Comparison of ENCODE assay signal across 9 mouse cellular contexts in genomic region chr17:31827206-31827605, GRCm38 (mm10). TPM values are rescaled to one million over a fixed set of nuclear protein-coding genes. Genes with fewer than 3 reads are reported as not detected.
DNase-seq lines count a peak whose midpoint lies in the region; ATAC-seq lines count a peak whose summit lies in the region.
"Had no signal": no experiment of that assay in that cellular context is flagged by ENCODE, and none has a peak within 500 bp of the region (broad histone marks: within the 10 kb centered on the region; RNA-seq: fewer than 3 reads in every experiment).

No protein-coding gene starts in this region.

- peak; percentile 90 for ATAC-seq in lung, embryonic 16.5 days (ENCODE audit: low read depth)
- no peak for ATAC-seq in frontal cortex, adult (ENCODE audit: low TSS enrichment)

- no peaks in the 10 kb centered on the region for H3K27me3 ChIP-seq in lung, embryonic 16.5 days (ENCODE audit: control insufficient read depth, insufficient read depth, low read depth, low read length)

- DNase-seq in cerebellum, postnatal 14 days = peak; percentile 20 to 59
- DNase-seq in cerebellum, adult 9-11 months = no peak
- DNase-seq in adrenal gland, postnatal 25 days = peak; percentile 65
- DNase-seq in heart, adult 8-10 months (ENCODE audit: low spot score) = peak; percentile 68
- peak; percentile 70 for DNase-seq in kidney, adult 18-20 months
- DNase-seq in embryo, embryonic 10 days (ENCODE audit: low spot score) = no peak

- H3K27ac ChIP-seq in lung, embryonic 16.5 days (ENCODE audit: low read length) = peak overlapping the region; percentile 94

- peaks cover 31% of the 10 kb centered on the region for H3K4me1 ChIP-seq in lung, embryonic 16.5 days (replicated peaks; ENCODE audit: control insufficient read depth, insufficient read depth, low read length)

- no peaks in the 10 kb centered on the region for H3K9me3 ChIP-seq in lung, embryonic 16.5 days (ENCODE audit: control insufficient read depth, low read length)
- H3K9me3 ChIP-seq: megakaryocyte, embryonic 14.5 days had no signal

- H3K4me3 ChIP-seq in lung, embryonic 16.5 days (ENCODE audit: low read length) = no peak overlapping the region
- H3K4me3 ChIP-seq: megakaryocyte, embryonic 14.5 days had no signal

- no peaks in the 10 kb centered on the region for H3K36me3 ChIP-seq in lung, embryonic 16.5 days (ENCODE audit: control insufficient read depth, insufficient read depth, low read length)

- 21% methylated on average over 5 of the region's 5 CpGs for WGBS in lung, embryonic 16.5 days

- H3K9ac ChIP-seq in lung, embryonic 16.5 days (ENCODE audit: low read length) = peak overlapping the region; percentile 48

- H3K4me2 ChIP-seq in lung, embryonic 16.5 days (ENCODE audit: low read depth, low read length) = no peak overlapping the region

RNA-seq across cellular contexts. Expression of gene Sik1, which starts 28.4 kb away (rescaled TPM):
- 16.0 and 28.2 TPM in 2 replicates for total RNA-seq in adrenal gland, postnatal 25 days (2021)
- total RNA-seq in heart, adult 8-10 months (2022) = 10 to 100 TPM; 19.0 to 34.0 (median 30.2) TPM
- polyA plus RNA-seq in lung, embryonic 16.5 days (2015; fragmentation: Nextera tagmentation; extraction: Ambion mirVana) = 32.7 and 33.0 TPM in 2 replicates

Comparison
In these comparisons a context has a peak if more than half of its experiments do, and no peak if none do; other contexts are left out.
1. DNase-seq: peak in cerebellum, postnatal 14 days (2 of 2), adrenal gland, postnatal 25 days (single experiment), heart, adult 8-10 months (single experiment) and kidney, adult 18-20 months (single experiment); none in cerebellum, adult 9-11 months (single experiment) and embryo, embryonic 10 days (single experiment).